Mouse (Mus musculus): ENCODE data around the gene Gucy2d. TPM values are rescaled to one million over a fixed set of nuclear protein-coding genes. Genes with fewer than 3 reads are reported as not detected.

Gene Gucy2d
- polyA plus RNA-seq, 1 experiment from 2014 or later = 0.12 TPM

GRCm38 (mm10) chr7:98484878-98485277 lies 44.7 kb downstream of the Gucy2d start:
- H3K4me3 ChIP-seq (replicated peaks; ENCODE audit: low read length) = no peak overlapping the region
- no peaks in the 10 kb centered on the region for H3K36me3 ChIP-seq (ENCODE audit: control insufficient read depth, insufficient read depth, low read length)
- H3K27ac ChIP-seq (ENCODE audit: low read length) = no peak overlapping the region
- H3K4me2 ChIP-seq (ENCODE audit: low read depth, low read length) = no peak overlapping the region
- no peaks in the 10 kb centered on the region for H3K9me3 ChIP-seq (replicated peaks; ENCODE audit: control insufficient read depth, low read length)
- ATAC-seq (ENCODE audit: insufficient read depth, low FRiP score) = no peak
- H3K9ac ChIP-seq (ENCODE audit: low read length) = no peak overlapping the region
- 82% methylated on average over 3 of the region's 3 CpGs for WGBS
- peaks cover 25% of the 10 kb centered on the region for H3K4me1 ChIP-seq (ENCODE audit: control insufficient read depth, insufficient read depth, low read length)
- H3K27me3 ChIP-seq (ENCODE audit: control insufficient read depth, insufficient read depth, low read length) = no peaks in the 10 kb centered on the region

GRCm38 (mm10) chr7:98485508-98485907 lies 45.3 kb downstream of the Gucy2d start:
- Histone ChIP-seq H3K4me1 (ENCODE audit: control insufficient read depth, insufficient read depth, low read length) (peaks cover 25% of the 10 kb centered on the region), H3K36me3 (ENCODE audit: control insufficient read depth, insufficient read depth, low read length) (no peaks in the 10 kb centered on the region), H3K4me2 (ENCODE audit: low read depth, low read length) (no peak overlapping the region), H3K4me3 (replicated peaks; ENCODE audit: low read length) (no peak overlapping the region), H3K27ac (ENCODE audit: low read length) (no peak overlapping the region), H3K27me3 (ENCODE audit: control insufficient read depth, insufficient read depth, low read length) (no peaks in the 10 kb centered on the region), H3K9ac (ENCODE audit: low read length) (no peak overlapping the region), H3K9me3 (replicated peaks; ENCODE audit: control insufficient read depth, low read length) (no peaks in the 10 kb centered on the region)
- 73% methylated on average over 4 of the region's 4 CpGs for WGBS
- ATAC-seq (ENCODE audit: insufficient read depth, low FRiP score) = no peak

DNA sequence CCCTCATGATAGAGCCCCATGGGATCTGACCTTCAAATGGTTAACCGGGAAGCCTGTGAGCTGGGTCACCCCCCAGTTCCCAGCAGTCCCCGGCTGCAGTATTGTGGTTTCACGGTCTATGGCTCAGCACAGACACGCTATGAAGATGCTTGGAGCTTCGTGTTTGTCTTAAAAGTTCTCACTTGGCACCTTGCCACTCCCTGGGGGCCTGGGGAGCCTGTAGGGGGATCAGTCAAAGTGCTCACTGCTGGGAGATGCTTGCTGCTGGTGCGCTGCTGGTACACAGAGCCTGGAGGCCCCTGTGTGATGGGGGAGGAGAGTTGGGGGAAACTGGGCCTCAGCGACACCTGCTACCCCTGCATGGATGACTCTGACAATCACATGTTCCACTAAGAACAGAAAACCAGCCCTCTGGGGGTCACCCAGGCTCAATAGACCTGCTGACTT lies 46.3 kb downstream of the Gucy2d start:
- Histone ChIP-seq H3K27ac (ENCODE audit: low read length) (no peak overlapping the region), H3K4me2 (ENCODE audit: low read depth, low read length) (no peak overlapping the region), H3K9me3 (replicated peaks; ENCODE audit: control insufficient read depth, low read length) (no peaks in the 10 kb centered on the region), H3K27me3 (ENCODE audit: control insufficient read depth, insufficient read depth, low read length) (no peaks in the 10 kb centered on the region), H3K4me3 (replicated peaks; ENCODE audit: low read length) (no peak overlapping the region), H3K9ac (ENCODE audit: low read length) (no peak overlapping the region), H3K4me1 (ENCODE audit: control insufficient read depth, insufficient read depth, low read length) (peaks cover 23% of the 10 kb centered on the region), H3K36me3 (ENCODE audit: control insufficient read depth, insufficient read depth, low read length) (no peaks in the 10 kb centered on the region)
- no peak for ATAC-seq (ENCODE audit: insufficient read depth, low FRiP score)
- 34% methylated on average over 7 of the region's 7 CpGs for WGBS

DNA sequence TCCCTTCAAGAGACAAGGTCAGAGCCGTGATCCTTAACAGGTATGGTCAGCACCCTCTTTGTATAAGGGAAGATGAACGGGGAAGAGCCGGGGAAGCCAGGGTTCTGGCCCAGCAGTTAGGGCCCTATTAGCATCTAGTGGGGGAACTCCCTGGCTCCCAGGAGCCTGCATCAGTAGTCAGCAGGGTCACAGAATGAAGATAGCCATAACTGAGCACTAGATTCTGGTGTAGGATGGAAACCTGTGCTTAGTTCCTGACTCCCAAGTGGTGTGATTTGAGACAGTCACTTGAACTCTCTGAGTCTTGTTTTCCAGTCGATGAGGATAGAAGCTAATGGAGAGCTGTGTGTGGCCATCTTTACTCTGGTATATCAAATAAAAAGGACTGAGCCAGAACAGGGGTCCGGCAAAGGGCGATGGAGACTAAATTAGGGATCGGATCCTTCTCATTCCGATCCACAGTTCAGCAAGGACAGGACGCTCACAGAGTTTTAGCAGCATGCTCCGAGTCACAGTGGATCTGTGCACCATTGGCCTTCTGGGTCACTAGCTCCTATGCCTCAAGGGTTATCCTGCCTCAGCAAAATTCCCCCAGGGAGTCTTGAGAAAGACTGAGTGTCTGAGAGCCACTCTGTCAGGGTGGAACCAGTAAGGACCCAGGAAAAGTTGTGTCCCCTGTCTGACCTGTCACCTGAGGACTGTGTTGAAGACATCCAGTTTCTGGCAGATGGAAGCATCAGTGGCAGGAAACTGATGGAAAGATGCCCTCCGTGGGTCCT lies 47.2 kb downstream of the Gucy2d start:
- Histone ChIP-seq H3K4me3 (replicated peaks; ENCODE audit: low read length) (no peak overlapping the region), H3K27ac (ENCODE audit: low read length) (no peak overlapping the region), H3K4me2 (ENCODE audit: low read depth, low read length) (no peak overlapping the region), H3K4me1 (ENCODE audit: control insufficient read depth, insufficient read depth, low read length) (peaks cover 19% of the 10 kb centered on the region), H3K9me3 (replicated peaks; ENCODE audit: control insufficient read depth, low read length) (no peaks in the 10 kb centered on the region), H3K36me3 (ENCODE audit: control insufficient read depth, insufficient read depth, low read length) (no peaks in the 10 kb centered on the region), H3K9ac (ENCODE audit: low read length) (no peak overlapping the region), H3K27me3 (ENCODE audit: control insufficient read depth, insufficient read depth, low read length) (no peaks in the 10 kb centered on the region)
- no peak for ATAC-seq (ENCODE audit: insufficient read depth, low FRiP score)
- 85% methylated on average over 11 of the region's 11 CpGs for WGBS

GRCm38 (mm10) chr7:98488398-98489130 lies 48.3 kb downstream of the Gucy2d start:
- no peaks in the 10 kb centered on the region for H3K9me3 ChIP-seq (replicated peaks; ENCODE audit: control insufficient read depth, low read length)
- H3K9ac ChIP-seq (ENCODE audit: low read length) = no peak overlapping the region
- no peak overlapping the region for H3K4me2 ChIP-seq (ENCODE audit: low read depth, low read length)
- no peaks in the 10 kb centered on the region for H3K36me3 ChIP-seq (ENCODE audit: control insufficient read depth, insufficient read depth, low read length)
- H3K4me3 ChIP-seq (replicated peaks; ENCODE audit: low read length) = no peak overlapping the region
- H3K27ac ChIP-seq (ENCODE audit: low read length) = no peak overlapping the region
- ATAC-seq (ENCODE audit: insufficient read depth, low FRiP score) = no peak
- 88% methylated on average over 13 of the region's 13 CpGs for WGBS
- H3K4me1 ChIP-seq (ENCODE audit: control insufficient read depth, insufficient read depth, low read length) = peaks cover 8% of the 10 kb centered on the region
- H3K27me3 ChIP-seq (ENCODE audit: control insufficient read depth, insufficient read depth, low read length) = no peaks in the 10 kb centered on the region

- Histone ChIP-seq H3K9me3 (replicated peaks; ENCODE audit: control insufficient read depth, low read length) (no peaks in the 10 kb centered on the region), H3K4me1 (ENCODE audit: control insufficient read depth, insufficient read depth, low read length) (peaks cover 7% of the 10 kb centered on the region), H3K27ac (ENCODE audit: low read length) (0 out of 2 replicates have a peak within 1 kb of the TSS, but pooled peaks have one; percentile 11), H3K4me2 (ENCODE audit: low read depth, low read length) (peak within 1 kb of the TSS; percentile 86), H3K9ac (ENCODE audit: low read length) (peak within 1 kb of the TSS; percentile 75), H3K27me3 (ENCODE audit: control insufficient read depth, insufficient read depth, low read length) (no peaks in the 10 kb centered on the region), H3K4me3 (replicated peaks; ENCODE audit: low read length) (peak within 1 kb of the TSS; percentile 62), H3K36me3 (ENCODE audit: control insufficient read depth, insufficient read depth, low read length) (no peaks in the 10 kb centered on the region)
- WGBS = 49% methylated on average over 6 of the region's 6 CpGs
- ATAC-seq (ENCODE audit: insufficient read depth, low FRiP score) = no peak
Observed at GRCm38 (mm10) chr7:98489131-98489530, 48.9 kb downstream of the Gucy2d start, which contains the start of gene Lrrc32. Gene Lrrc32 (plus strand): TSS chr7:98489283.

DNA sequence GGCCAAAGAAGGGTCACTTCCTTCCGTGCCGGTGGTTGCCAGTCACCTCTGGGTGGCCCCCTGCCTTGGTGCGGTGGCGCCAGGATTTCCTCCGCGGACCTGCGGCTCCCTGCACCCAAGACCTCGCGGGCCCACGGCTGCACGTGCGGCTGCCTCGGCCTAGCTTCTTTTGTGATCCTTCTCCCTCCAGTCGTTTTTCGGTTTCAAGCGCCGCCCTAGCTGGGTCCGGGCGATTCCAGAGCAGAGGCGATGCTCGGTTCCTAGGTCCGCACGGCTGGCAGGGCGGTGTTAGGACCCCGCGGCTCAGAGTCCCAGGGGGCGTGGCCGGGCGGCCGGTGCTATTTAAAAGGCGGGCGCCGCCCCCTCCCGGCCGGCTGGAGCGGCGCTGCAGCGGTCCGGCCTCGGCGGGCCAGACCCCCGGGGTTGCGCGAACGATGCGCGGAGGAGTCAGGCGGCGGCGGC lies 49.4 kb downstream of the Gucy2d start:
- Histone ChIP-seq H3K36me3 (ENCODE audit: control insufficient read depth, insufficient read depth, low read length) (no peaks in the 10 kb centered on the region), H3K27ac (ENCODE audit: low read length) (0 out of 2 replicates have a peak overlapping the region, but pooled peaks have one; percentile 11), H3K4me2 (ENCODE audit: low read depth, low read length) (peak overlapping the region; percentile 86), H3K9me3 (replicated peaks; ENCODE audit: control insufficient read depth, low read length) (no peaks in the 10 kb centered on the region), H3K4me3 (replicated peaks; ENCODE audit: low read length) (peak overlapping the region; percentile 62), H3K27me3 (ENCODE audit: control insufficient read depth, insufficient read depth, low read length) (no peaks in the 10 kb centered on the region), H3K4me1 (ENCODE audit: control insufficient read depth, insufficient read depth, low read length) (peaks cover 7% of the 10 kb centered on the region), H3K9ac (ENCODE audit: low read length) (peak overlapping the region; percentile 75)
- ATAC-seq (ENCODE audit: insufficient read depth, low FRiP score) = peak; percentile 81
- under 1% methylated on average over 50 of the region's 50 CpGs for WGBS

DNA sequence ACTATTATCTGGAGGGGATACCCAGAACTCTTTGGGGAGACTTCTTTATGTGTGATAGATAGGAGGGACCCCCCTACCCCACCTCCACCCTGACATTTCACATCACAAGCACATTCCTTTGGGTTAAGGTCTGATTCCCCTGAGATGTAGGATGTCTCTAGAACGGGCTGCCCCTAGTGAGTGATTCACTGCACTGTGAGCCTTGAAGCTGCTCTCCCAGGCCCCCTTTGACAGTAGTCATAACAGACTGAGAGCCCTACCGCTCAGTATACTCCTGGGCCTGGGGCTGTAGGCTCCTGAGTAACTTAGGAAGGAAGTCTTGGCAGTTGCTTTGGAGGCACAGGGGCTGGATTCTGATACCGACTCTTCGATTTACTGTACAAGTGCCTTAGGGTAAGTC lies 50.1 kb downstream of the Gucy2d start:
- no peaks in the 10 kb centered on the region for H3K27me3 ChIP-seq (ENCODE audit: control insufficient read depth, insufficient read depth, low read length)
- peak overlapping the region; percentile 75 for H3K9ac ChIP-seq (ENCODE audit: low read length)
- no peaks in the 10 kb centered on the region for H3K9me3 ChIP-seq (replicated peaks; ENCODE audit: control insufficient read depth, low read length)
- peak overlapping the region; percentile 86 for H3K4me2 ChIP-seq (ENCODE audit: low read depth, low read length)
- H3K4me3 ChIP-seq (replicated peaks; ENCODE audit: low read length) = peak overlapping the region; percentile 62
- peaks cover 7% of the 10 kb centered on the region for H3K4me1 ChIP-seq (ENCODE audit: control insufficient read depth, insufficient read depth, low read length)
- H3K27ac ChIP-seq (ENCODE audit: low read length) = 0 out of 2 replicates have a peak overlapping the region, but pooled peaks have one; percentile 11
- WGBS = 53% methylated on average over 4 of the region's 4 CpGs
- no peak for ATAC-seq (ENCODE audit: insufficient read depth, low FRiP score)
- no peaks in the 10 kb centered on the region for H3K36me3 ChIP-seq (ENCODE audit: control insufficient read depth, insufficient read depth, low read length)

GRCm38 (mm10) chr7:98490911-98491310 lies 50.7 kb downstream of the Gucy2d start:
- Histone ChIP-seq H3K27ac (ENCODE audit: low read length) (no peak overlapping the region), H3K4me3 (replicated peaks; ENCODE audit: low read length) (peak overlapping the region; percentile 62), H3K27me3 (ENCODE audit: control insufficient read depth, insufficient read depth, low read length) (no peaks in the 10 kb centered on the region), H3K4me1 (ENCODE audit: control insufficient read depth, insufficient read depth, low read length) (peaks cover 7% of the 10 kb centered on the region), H3K9ac (ENCODE audit: low read length) (peak overlapping the region; percentile 75), H3K9me3 (replicated peaks; ENCODE audit: control insufficient read depth, low read length) (no peaks in the 10 kb centered on the region), H3K4me2 (ENCODE audit: low read depth, low read length) (peak overlapping the region; percentile 86), H3K36me3 (ENCODE audit: control insufficient read depth, insufficient read depth, low read length) (no peaks in the 10 kb centered on the region)
- ATAC-seq (ENCODE audit: insufficient read depth, low FRiP score) = no peak
- WGBS = 87% methylated on average over 6 of the region's 6 CpGs
